Mouse (Mus musculus): ENCODE measurements around the gene Nkx6-2. TPM values are rescaled to one million over a fixed set of nuclear protein-coding genes. Genes with fewer than 3 reads are reported as not detected.

Nkx6-2 gene
- polyA plus RNA-seq, 2 experiments: not detected

GRCm38 (mm10) chr7:139566533-139566932 is 16.1 kb downstream of the Nkx6-2 start:
- DNase-seq (ENCODE audit: low read depth in 3 of 3, low spot score in 3 of 3): no peak
- Histone ChIP-seq H3K4me3 (ENCODE audit: insufficient read depth in 1 of 2, low read depth in 2 of 2, low read length in 2 of 2) (no peak overlapping the region), H3K4me1 (replicated peaks; ENCODE audit: control insufficient read depth in 2 of 2, insufficient read depth in 2 of 2, low read length in 1 of 2) (no peaks in the 10 kb centered on the region), H3K36me3 (replicated peaks; ENCODE audit: control insufficient read depth, insufficient read depth, low read depth) (no peaks in the 10 kb centered on the region), H3K4me2 (ENCODE audit: low read depth) (no peak overlapping the region), H3K9me3 (ENCODE audit: control insufficient read depth, low read length) (no peaks in the 10 kb centered on the region), H3K27me3 (ENCODE audit: control insufficient read depth, insufficient read depth, low read length) (no peaks in the 10 kb centered on the region), H3K27ac (no peak overlapping the region), H3K9ac (replicated peaks) (no peak overlapping the region)
- 16% methylated on average over 8 of the region's 8 CpGs for WGBS (ENCODE audit: insufficient replicate concordance)
- no peak for ATAC-seq (ENCODE audit: insufficient read depth)
- no peak for TF ChIP-seq EP300 (IDR thresholded peaks at IDR 0.05; ENCODE audit: low read depth)
- no peak for TF ChIP-seq CTCF (IDR thresholded peaks at IDR 0.05; ENCODE audit: low read depth)

DNA sequence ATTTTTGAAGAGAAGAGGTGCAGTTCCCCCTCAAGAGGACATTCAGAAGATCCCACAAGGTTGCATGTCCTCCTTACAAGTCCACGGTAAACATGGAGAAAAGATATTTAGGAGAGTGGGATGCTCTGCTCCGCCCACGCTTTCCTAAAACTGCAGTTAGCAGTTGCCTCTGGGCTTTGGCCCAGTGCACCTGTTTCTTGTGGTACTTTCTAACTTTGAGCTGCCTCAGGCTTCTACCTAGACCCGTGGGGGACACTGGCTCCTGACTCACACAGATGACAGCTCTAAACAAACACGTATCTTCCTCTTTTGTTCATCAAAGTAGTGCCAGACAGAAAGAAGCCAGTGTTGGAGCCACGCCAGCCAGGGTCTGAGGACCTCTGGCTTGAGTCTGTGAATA is 16.6 kb downstream of the Nkx6-2 start:
- DNase-seq (ENCODE audit: low read depth in 3 of 3, low spot score in 3 of 3): no peak
- H3K4me1 ChIP-seq (replicated peaks; ENCODE audit: control insufficient read depth in 2 of 2, insufficient read depth in 2 of 2, low read length in 1 of 2): no peaks in the 10 kb centered on the region
- no peak overlapping the region for H3K9ac ChIP-seq (replicated peaks)
- TF ChIP-seq CTCF (IDR thresholded peaks at IDR 0.05; ENCODE audit: low read depth) (no peak), EP300 (IDR thresholded peaks at IDR 0.05; ENCODE audit: low read depth) (no peak)
- H3K4me2 ChIP-seq (ENCODE audit: low read depth): no peak overlapping the region
- 49% methylated on average over 6 of the region's 6 CpGs for WGBS (ENCODE audit: insufficient replicate concordance)
- H3K36me3 ChIP-seq (replicated peaks; ENCODE audit: control insufficient read depth, insufficient read depth, low read depth): no peaks in the 10 kb centered on the region
- no peaks in the 10 kb centered on the region for H3K27me3 ChIP-seq (ENCODE audit: control insufficient read depth, insufficient read depth, low read length)
- H3K4me3 ChIP-seq (ENCODE audit: insufficient read depth in 1 of 2, low read depth in 2 of 2, low read length in 2 of 2): no peak overlapping the region
- H3K27ac ChIP-seq: no peak overlapping the region
- ATAC-seq (ENCODE audit: insufficient read depth): no peak
- no peaks in the 10 kb centered on the region for H3K9me3 ChIP-seq (ENCODE audit: control insufficient read depth, low read length)

DNA sequence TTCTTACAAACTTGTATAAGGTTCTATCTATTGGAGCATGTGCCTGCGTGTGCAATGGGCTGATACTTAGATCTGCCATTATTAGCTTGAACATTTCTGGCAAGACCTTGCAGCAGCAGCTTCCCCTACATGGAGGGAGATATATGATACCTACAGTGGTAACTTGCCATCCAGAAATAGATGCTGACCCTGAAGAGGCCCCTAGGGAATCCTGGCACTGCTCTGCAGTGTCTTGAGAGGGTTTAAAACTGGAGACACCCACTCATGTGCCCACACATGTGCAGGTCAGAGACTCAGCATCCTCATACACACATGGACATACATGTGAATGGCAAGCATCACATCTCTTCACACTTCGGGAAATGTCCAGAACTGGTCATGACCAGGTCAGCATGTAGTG is 18.4 kb downstream of the Nkx6-2 start:
- Histone ChIP-seq H3K27me3 (ENCODE audit: control insufficient read depth, insufficient read depth, low read length) (no peaks in the 10 kb centered on the region), H3K9ac (replicated peaks) (no peak overlapping the region), H3K4me1 (replicated peaks; ENCODE audit: control insufficient read depth in 2 of 2, insufficient read depth in 2 of 2, low read length in 1 of 2) (no peaks in the 10 kb centered on the region), H3K9me3 (ENCODE audit: control insufficient read depth, low read length) (no peaks in the 10 kb centered on the region), H3K4me3 (ENCODE audit: insufficient read depth in 1 of 2, low read depth in 2 of 2, low read length in 2 of 2) (no peak overlapping the region), H3K4me2 (ENCODE audit: low read depth) (no peak overlapping the region), H3K27ac (no peak overlapping the region), H3K36me3 (replicated peaks; ENCODE audit: control insufficient read depth, insufficient read depth, low read depth) (no peaks in the 10 kb centered on the region)
- 65% methylated on average over 2 of the region's 2 CpGs for WGBS (ENCODE audit: insufficient replicate concordance)
- TF ChIP-seq CTCF (IDR thresholded peaks at IDR 0.05; ENCODE audit: low read depth) (no peak), EP300 (IDR thresholded peaks at IDR 0.05; ENCODE audit: low read depth) (no peak)
- ATAC-seq (ENCODE audit: insufficient read depth) (no peak), DNase-seq (ENCODE audit: low read depth in 3 of 3, low spot score in 3 of 3) (no peak)

DNA sequence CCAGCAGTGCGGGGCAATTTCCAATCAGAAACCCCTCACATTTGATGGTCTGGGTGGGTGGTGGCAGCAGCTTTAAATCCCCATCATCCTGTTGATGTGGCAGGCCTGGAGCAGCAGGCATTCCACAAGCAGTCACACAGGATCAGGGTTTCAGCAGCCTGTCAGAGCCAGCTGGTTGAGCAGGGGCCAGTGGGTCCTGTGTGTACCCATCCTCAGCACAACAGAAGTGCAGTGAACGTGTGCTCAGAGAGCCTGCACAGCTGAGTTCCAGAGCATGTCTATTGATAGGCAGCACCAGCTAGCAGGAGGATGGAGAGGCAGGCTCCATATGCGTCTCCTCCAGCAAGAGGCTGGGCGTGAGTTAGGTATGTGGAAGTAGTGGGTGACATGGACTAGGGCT is 19.2 kb downstream of the Nkx6-2 start:
- H3K27ac ChIP-seq: no peak overlapping the region
- no peaks in the 10 kb centered on the region for H3K4me1 ChIP-seq (replicated peaks; ENCODE audit: control insufficient read depth in 2 of 2, insufficient read depth in 2 of 2, low read length in 1 of 2)
- no peaks in the 10 kb centered on the region for H3K9me3 ChIP-seq (ENCODE audit: control insufficient read depth, low read length)
- no peak for DNase-seq (ENCODE audit: low read depth in 3 of 3, low spot score in 3 of 3)
- no peaks in the 10 kb centered on the region for H3K27me3 ChIP-seq (ENCODE audit: control insufficient read depth, insufficient read depth, low read length)
- no peak overlapping the region for H3K4me2 ChIP-seq (ENCODE audit: low read depth)
- H3K4me3 ChIP-seq (ENCODE audit: insufficient read depth in 1 of 2, low read depth in 2 of 2, low read length in 2 of 2): no peak overlapping the region
- ATAC-seq (ENCODE audit: insufficient read depth): no peak
- no peak overlapping the region for H3K9ac ChIP-seq (replicated peaks)
- no peaks in the 10 kb centered on the region for H3K36me3 ChIP-seq (replicated peaks; ENCODE audit: control insufficient read depth, insufficient read depth, low read depth)
- no peak for TF ChIP-seq CTCF (IDR thresholded peaks at IDR 0.05; ENCODE audit: low read depth)
- TF ChIP-seq EP300 (IDR thresholded peaks at IDR 0.05; ENCODE audit: low read depth): no peak
- 58% methylated on average over 4 of the region's 4 CpGs for WGBS (ENCODE audit: insufficient replicate concordance)

DNA sequence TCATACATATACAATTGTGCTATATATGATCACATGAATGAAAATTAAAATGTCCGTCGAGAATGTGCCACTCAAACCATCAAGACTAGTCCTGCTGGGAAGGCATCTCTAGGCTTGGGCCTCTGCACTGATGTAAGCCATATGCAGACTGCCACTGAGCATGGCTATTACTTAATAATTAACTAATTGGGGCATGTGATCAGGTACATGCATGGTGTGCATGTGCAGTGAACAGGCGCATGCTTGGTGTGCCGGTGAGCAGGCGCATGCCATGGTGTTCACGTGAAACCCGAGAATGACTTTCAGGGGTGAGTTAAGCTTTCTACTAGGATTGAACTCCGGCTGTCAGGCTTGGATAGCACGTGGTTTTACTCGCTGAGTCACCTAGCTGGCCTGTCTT is 22.9 kb downstream of the Nkx6-2 start:
- Histone ChIP-seq H3K4me3 (ENCODE audit: insufficient read depth in 1 of 2, low read depth in 2 of 2, low read length in 2 of 2) (no peak overlapping the region), H3K9me3 (ENCODE audit: control insufficient read depth, low read length) (no peaks in the 10 kb centered on the region), H3K27me3 (ENCODE audit: control insufficient read depth, insufficient read depth, low read length) (no peaks in the 10 kb centered on the region), H3K27ac (no peak overlapping the region), H3K36me3 (replicated peaks; ENCODE audit: control insufficient read depth, insufficient read depth, low read depth) (no peaks in the 10 kb centered on the region), H3K4me2 (ENCODE audit: low read depth) (no peak overlapping the region), H3K9ac (replicated peaks) (no peak overlapping the region), H3K4me1 (replicated peaks; ENCODE audit: control insufficient read depth in 2 of 2, insufficient read depth in 2 of 2, low read length in 1 of 2) (no peaks in the 10 kb centered on the region)
- 77% methylated on average over 10 of the region's 10 CpGs for WGBS (ENCODE audit: insufficient replicate concordance)
- no peak for ATAC-seq (ENCODE audit: insufficient read depth)
- TF ChIP-seq CTCF (IDR thresholded peaks at IDR 0.05; ENCODE audit: low read depth) (no peak), EP300 (IDR thresholded peaks at IDR 0.05; ENCODE audit: low read depth) (no peak)
- no peak for DNase-seq (ENCODE audit: low read depth in 3 of 3, low spot score in 3 of 3)

All from liver, embryonic 14.5 days (tissue).